Mouse (Mus musculus): ENCODE data around the gene Adgrb2. TPM values are rescaled to one million over a fixed set of nuclear protein-coding genes. Genes with fewer than 3 reads are reported as not detected.
A peak's percentile ranks its signal among the peaks of the same experiment; 100 is the strongest.

The Adgrb2 gene
- polyA plus RNA-seq, 1 experiment from 2014 or later = 2.1 TPM

DNA sequence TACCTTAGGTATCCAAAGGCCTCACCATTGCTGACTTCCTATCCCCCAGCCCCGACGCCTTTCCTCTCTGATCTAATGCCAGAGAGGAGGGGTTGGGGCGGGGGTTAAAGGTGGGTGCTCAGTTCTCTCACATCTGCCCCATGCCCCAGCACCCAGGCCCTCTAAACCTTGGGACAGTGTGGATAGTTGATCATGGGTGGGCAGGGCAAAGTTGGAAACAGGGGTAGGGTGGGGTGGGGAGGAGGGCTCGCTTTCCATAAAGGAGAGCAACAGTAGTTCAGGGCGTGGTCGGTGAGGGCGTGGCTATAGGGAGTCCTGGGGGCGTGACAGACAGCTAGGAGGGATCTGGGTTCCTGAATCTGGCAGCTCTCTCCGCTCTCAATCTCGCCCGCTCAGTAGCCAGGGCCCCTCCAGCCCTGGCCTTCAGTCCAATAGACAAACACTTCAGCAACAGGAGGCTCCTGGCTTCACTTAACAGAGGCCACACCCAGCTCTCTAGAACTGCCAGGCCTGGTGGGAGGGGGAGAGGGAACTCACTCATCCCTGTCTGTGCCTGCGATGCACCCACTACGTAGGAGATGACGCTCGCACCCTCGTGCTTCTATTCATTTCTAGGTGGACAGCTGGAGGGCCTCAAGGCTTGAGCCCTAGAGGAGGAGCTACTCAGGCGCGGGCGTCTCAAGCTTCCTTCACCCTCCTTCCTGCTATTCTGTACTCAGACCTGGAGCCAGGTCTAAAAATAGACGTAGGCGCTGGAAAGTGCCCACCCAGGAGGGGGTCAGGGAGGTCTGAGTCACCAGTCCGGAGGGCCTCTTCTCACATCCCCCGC, 52.1 kb downstream of the Adgrb2 start:
- ATAC-seq (replicated peaks; ENCODE audit: insufficient number of reproducible peaks, low FRiP score, low TSS enrichment, low read depth) (peak; percentile 56; the same call in 1 of the 2 replicates), DNase-seq (ENCODE audit: low spot score) (peak; percentile 56)
- no peaks in the 10 kb centered on the region for H3K36me3 ChIP-seq (replicated peaks; ENCODE audit: control insufficient read depth, insufficient read depth, low read depth, low read length)
- 0 out of 2 replicates have a peak overlapping the region, but pooled peaks have one; percentile 3 for H3K27ac ChIP-seq (replicated peaks; ENCODE audit: low read depth, low read length)
- peak overlapping the region; percentile 1; the same call in 1 of the 2 replicates for H3K4me2 ChIP-seq (ENCODE audit: low read depth, low read length)
- no peak overlapping the region for H3K4me3 ChIP-seq (ENCODE audit: low read depth, low read length)
- H3K9ac ChIP-seq (replicated peaks; ENCODE audit: low read length) = no peak overlapping the region
- H3K9me3 ChIP-seq (replicated peaks; ENCODE audit: control insufficient read depth, low read length) = no peaks in the 10 kb centered on the region
- 12% methylated on average over 23 of the region's 23 CpGs for WGBS
- H3K4me1 ChIP-seq (ENCODE audit: control insufficient read depth, insufficient read depth, low read length) = peaks cover 3% of the 10 kb centered on the region
- no peaks in the 10 kb centered on the region; the same call in 1 of the 2 replicates for H3K27me3 ChIP-seq (ENCODE audit: control insufficient read depth, insufficient read depth, low read length)

GRCm38 (mm10) chr4:130039351-130039750, 54.7 kb downstream of the Adgrb2 start:
- Histone ChIP-seq H3K9ac (replicated peaks; ENCODE audit: low read length) (no peak overlapping the region), H3K27me3 (ENCODE audit: control insufficient read depth, insufficient read depth, low read length) (no peaks in the 10 kb centered on the region; the same call in 1 of the 2 replicates), H3K4me1 (ENCODE audit: control insufficient read depth, insufficient read depth, low read length) (peaks cover 3% of the 10 kb centered on the region), H3K36me3 (replicated peaks; ENCODE audit: control insufficient read depth, insufficient read depth, low read depth, low read length) (no peaks in the 10 kb centered on the region), H3K9me3 (replicated peaks; ENCODE audit: control insufficient read depth, low read length) (no peaks in the 10 kb centered on the region), H3K27ac (replicated peaks; ENCODE audit: low read depth, low read length) (no peak overlapping the region), H3K4me3 (ENCODE audit: low read depth, low read length) (no peak overlapping the region), H3K4me2 (ENCODE audit: low read depth, low read length) (no peak overlapping the region)
- no peak for DNase-seq (ENCODE audit: low spot score)
- 45% methylated on average over 5 of the region's 5 CpGs for WGBS
- ATAC-seq (replicated peaks; ENCODE audit: insufficient number of reproducible peaks, low FRiP score, low TSS enrichment, low read depth) = no peak

GRCm38 (mm10) chr4:130041076-130041475, 56.4 kb downstream of the Adgrb2 start:
- ATAC-seq (replicated peaks; ENCODE audit: insufficient number of reproducible peaks, low FRiP score, low TSS enrichment, low read depth) (no peak), DNase-seq (ENCODE audit: low spot score) (no peak)
- no peaks in the 10 kb centered on the region for H3K36me3 ChIP-seq (replicated peaks; ENCODE audit: control insufficient read depth, insufficient read depth, low read depth, low read length)
- no peaks in the 10 kb centered on the region for H3K9me3 ChIP-seq (replicated peaks; ENCODE audit: control insufficient read depth, low read length)
- WGBS = 85% methylated on average over 11 of the region's 11 CpGs
- no peak overlapping the region for H3K4me3 ChIP-seq (ENCODE audit: low read depth, low read length)
- H3K9ac ChIP-seq (replicated peaks; ENCODE audit: low read length) = no peak overlapping the region
- H3K27ac ChIP-seq (replicated peaks; ENCODE audit: low read depth, low read length) = no peak overlapping the region
- H3K4me1 ChIP-seq (ENCODE audit: control insufficient read depth, insufficient read depth, low read length) = peaks cover 7% of the 10 kb centered on the region
- no peak overlapping the region for H3K4me2 ChIP-seq (ENCODE audit: low read depth, low read length)
- H3K27me3 ChIP-seq (ENCODE audit: control insufficient read depth, insufficient read depth, low read length) = no peaks in the 10 kb centered on the region

DNA sequence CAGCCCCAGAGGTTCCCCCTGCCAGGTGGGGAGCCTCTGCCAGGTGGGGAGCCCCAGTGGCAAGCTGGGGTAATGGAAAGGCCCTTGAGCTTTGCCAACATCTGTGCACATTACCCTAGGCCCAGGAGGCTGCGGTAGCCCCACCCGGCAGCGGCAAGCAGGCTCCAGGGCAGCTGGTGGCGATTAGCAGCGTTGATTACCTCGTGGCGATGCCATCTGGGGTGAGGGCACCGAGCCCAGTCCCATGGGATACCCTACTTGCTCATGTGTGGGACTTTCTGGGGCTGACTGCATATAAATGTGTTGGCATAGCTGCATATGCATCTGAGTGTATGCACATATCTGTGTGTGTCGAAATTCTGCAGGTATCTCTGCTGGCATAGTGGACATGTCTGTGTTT, 59.5 kb downstream of the Adgrb2 start:
- 54% methylated on average over 9 of the region's 9 CpGs for WGBS
- DNase-seq (ENCODE audit: low spot score) = no peak
- H3K27ac ChIP-seq (replicated peaks; ENCODE audit: low read depth, low read length) = no peak overlapping the region

DNA sequence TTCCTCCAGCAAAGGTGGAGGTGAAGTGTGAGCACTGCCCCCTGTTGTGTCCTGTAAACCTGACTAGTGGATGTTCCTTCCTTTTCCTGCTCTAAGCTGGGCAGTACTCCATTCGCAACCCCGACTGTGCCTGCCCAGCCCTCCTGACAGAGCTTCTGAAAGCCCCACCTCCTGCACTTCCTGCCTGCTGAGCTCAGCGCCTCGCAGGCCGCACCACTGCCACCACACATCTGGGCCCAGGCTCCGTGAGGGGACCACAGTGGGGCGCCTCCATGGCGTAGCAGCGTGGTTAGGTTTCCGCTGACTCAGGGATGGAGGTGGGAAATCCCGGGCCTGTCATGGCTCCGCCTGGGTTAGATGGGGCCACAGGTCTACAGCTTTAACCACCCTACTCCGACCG, 60.9 kb downstream of the Adgrb2 start:
- Histone ChIP-seq H3K4me3 (ENCODE audit: low read depth, low read length) (no peak overlapping the region), H3K27ac (replicated peaks; ENCODE audit: low read depth, low read length) (no peak overlapping the region; the same call in 1 of the 2 replicates), H3K9me3 (replicated peaks; ENCODE audit: control insufficient read depth, low read length) (no peaks in the 10 kb centered on the region), H3K36me3 (replicated peaks; ENCODE audit: control insufficient read depth, insufficient read depth, low read depth, low read length) (no peaks in the 10 kb centered on the region), H3K4me1 (ENCODE audit: control insufficient read depth, insufficient read depth, low read length) (peaks cover 7% of the 10 kb centered on the region), H3K4me2 (ENCODE audit: low read depth, low read length) (no peak overlapping the region), H3K9ac (replicated peaks; ENCODE audit: low read length) (0 out of 2 replicates have a peak overlapping the region, but pooled peaks have one; percentile 8), H3K27me3 (ENCODE audit: control insufficient read depth, insufficient read depth, low read length) (no peaks in the 10 kb centered on the region)
- ATAC-seq (replicated peaks; ENCODE audit: insufficient number of reproducible peaks, low FRiP score, low TSS enrichment, low read depth) (no peak), DNase-seq (ENCODE audit: low spot score) (peak; percentile 58)
- WGBS = 12% methylated on average over 14 of the region's 14 CpGs

More for the DNA sequence above, 59.5 kb downstream of the Adgrb2 start:
- H3K36me3 ChIP-seq (replicated peaks; ENCODE audit: control insufficient read depth, insufficient read depth, low read depth, low read length) = no peaks in the 10 kb centered on the region
- H3K4me1 ChIP-seq (ENCODE audit: control insufficient read depth, insufficient read depth, low read length) = peaks cover 7% of the 10 kb centered on the region
- ATAC-seq (replicated peaks; ENCODE audit: insufficient number of reproducible peaks, low FRiP score, low TSS enrichment, low read depth) = no peak
- H3K4me3 ChIP-seq (ENCODE audit: low read depth, low read length) = no peak overlapping the region
- no peaks in the 10 kb centered on the region for H3K27me3 ChIP-seq (ENCODE audit: control insufficient read depth, insufficient read depth, low read length)
- H3K9me3 ChIP-seq (replicated peaks; ENCODE audit: control insufficient read depth, low read length) = no peaks in the 10 kb centered on the region
- no peak overlapping the region for H3K9ac ChIP-seq (replicated peaks; ENCODE audit: low read length)
- no peak overlapping the region for H3K4me2 ChIP-seq (ENCODE audit: low read depth, low read length)

- DNase-seq (ENCODE audit: low spot score) (peak; percentile 94), ATAC-seq (replicated peaks; ENCODE audit: insufficient number of reproducible peaks, low FRiP score, low TSS enrichment, low read depth) (peak; percentile 80)
- Histone ChIP-seq H3K36me3 (replicated peaks; ENCODE audit: control insufficient read depth, insufficient read depth, low read depth, low read length) (no peaks in the 10 kb centered on the region), H3K27ac (replicated peaks; ENCODE audit: low read depth, low read length) (peak within 1 kb of the TSS; percentile 90), H3K27me3 (ENCODE audit: control insufficient read depth, insufficient read depth, low read length) (no peaks in the 10 kb centered on the region), H3K9me3 (replicated peaks; ENCODE audit: control insufficient read depth, low read length) (no peaks in the 10 kb centered on the region), H3K9ac (replicated peaks; ENCODE audit: low read length) (peak within 1 kb of the TSS; percentile 73), H3K4me2 (ENCODE audit: low read depth, low read length) (peak within 1 kb of the TSS; percentile 91), H3K4me3 (ENCODE audit: low read depth, low read length) (peak within 1 kb of the TSS; percentile 41), H3K4me1 (ENCODE audit: control insufficient read depth, insufficient read depth, low read length) (peaks cover 7% of the 10 kb centered on the region)
- WGBS = 2% methylated on average over 43 of the region's 46 CpGs
Measured at GRCm38 (mm10) chr4:130047331-130048202, 62.9 kb downstream of the Adgrb2 start, which contains the start of gene Col16a1. Gene Col16a1 (plus strand): TSS chr4:130047840.

GRCm38 (mm10) chr4:130048203-130048479, 63.5 kb downstream of the Adgrb2 start:
- peak overlapping the region; percentile 41 for H3K4me3 ChIP-seq (ENCODE audit: low read depth, low read length)
- H3K4me1 ChIP-seq (ENCODE audit: control insufficient read depth, insufficient read depth, low read length) = peaks cover 7% of the 10 kb centered on the region
- peak overlapping the region; percentile 73 for H3K9ac ChIP-seq (replicated peaks; ENCODE audit: low read length)
- peak overlapping the region; percentile 91 for H3K4me2 ChIP-seq (ENCODE audit: low read depth, low read length)
- no peak for DNase-seq (ENCODE audit: low spot score)
- 28% methylated on average over 4 of the region's 4 CpGs for WGBS
- H3K9me3 ChIP-seq (replicated peaks; ENCODE audit: control insufficient read depth, low read length) = no peaks in the 10 kb centered on the region
- H3K27me3 ChIP-seq (ENCODE audit: control insufficient read depth, insufficient read depth, low read length) = no peaks in the 10 kb centered on the region
- peak overlapping the region; percentile 90 for H3K27ac ChIP-seq (replicated peaks; ENCODE audit: low read depth, low read length)
- H3K36me3 ChIP-seq (replicated peaks; ENCODE audit: control insufficient read depth, insufficient read depth, low read depth, low read length) = no peaks in the 10 kb centered on the region
- ATAC-seq (replicated peaks; ENCODE audit: insufficient number of reproducible peaks, low FRiP score, low TSS enrichment, low read depth) = no peak
